8 mouse cellular contexts compared by ENCODE assay signal in the genomic region with DNA sequence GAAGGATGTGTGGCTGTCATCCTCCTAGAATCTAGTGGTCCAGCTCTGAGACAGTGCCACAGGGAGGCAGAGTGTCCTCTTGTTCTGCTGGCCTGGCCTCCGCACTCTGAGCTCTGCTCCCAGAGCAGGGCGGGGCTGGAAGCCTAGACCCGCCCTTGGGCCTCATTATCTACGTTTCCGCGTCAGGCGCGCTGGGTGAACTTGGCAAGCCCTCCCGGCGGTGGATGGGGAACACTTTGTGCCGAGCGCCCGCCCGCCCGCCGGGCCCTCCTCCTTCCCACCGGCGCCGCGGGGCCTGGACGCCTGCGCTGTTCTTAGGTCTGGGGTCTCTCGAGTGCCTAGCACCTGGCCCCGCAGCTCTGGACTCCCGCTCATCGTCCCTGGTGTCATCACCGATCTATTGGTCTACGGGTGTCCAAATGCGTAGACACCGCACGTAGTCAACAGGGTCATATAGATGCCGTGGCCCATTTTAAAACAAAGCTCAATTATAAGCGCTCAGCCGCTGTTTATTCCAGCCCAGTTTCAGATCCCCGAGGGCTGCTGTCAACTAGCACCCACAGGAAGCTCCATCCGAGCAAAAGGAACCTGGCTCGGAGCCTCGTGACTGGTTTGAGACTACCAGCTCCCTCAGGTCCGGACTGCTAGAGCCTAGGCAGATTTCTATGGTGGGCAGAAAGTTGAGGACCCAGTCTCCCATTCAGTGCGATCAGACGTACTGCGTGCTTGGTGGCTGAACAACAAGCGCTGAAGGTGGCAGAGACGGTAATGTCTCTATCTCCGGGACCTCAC. TPM values are rescaled to one million over a fixed set of nuclear protein-coding genes. Genes with fewer than 3 reads are reported as not detected.
DNase-seq lines count a peak whose midpoint lies in the region; ATAC-seq lines count a peak whose summit lies in the region.

No protein-coding gene starts in this region.

- WGBS in intestine, embryonic 15.5 days, result under 1% methylated on average over 44 of the region's 45 CpGs

- H3K4me2 ChIP-seq in intestine, embryonic 15.5 days (replicated peaks), result peak overlapping the region; percentile 98

- peaks cover 21% of the 10 kb centered on the region for H3K27me3 ChIP-seq in intestine, embryonic 15.5 days (replicated peaks)
- peaks cover 81% of the 10 kb centered on the region for H3K27me3 ChIP-seq in megakaryocyte, embryonic 14.5 days (replicated peaks)

- DNase-seq in adrenal gland, adult 2 months, result peak; percentile 95
- DNase-seq in embryo, embryonic 9.5 days (ENCODE audit: extremely low spot score), result peak; percentile 66
- peak; percentile 74 to 90 for DNase-seq in gastrocnemius, postnatal 36 days
- peak; percentile 23 to 89 for DNase-seq in left cerebral cortex, postnatal 10 days (ENCODE audit: extremely low spot score in 1 of 2, low spot score in 2 of 2)
- peak; percentile 37 to 55 for DNase-seq in right cerebral cortex, adult 2 months (ENCODE audit: low spot score in 2 of 2)
- peak; percentile 91 for DNase-seq in urinary bladder, postnatal 14 days (ENCODE audit: low spot score)

- no peaks in the 10 kb centered on the region for H3K36me3 ChIP-seq in intestine, embryonic 15.5 days
- H3K36me3 ChIP-seq in megakaryocyte, embryonic 14.5 days (replicated peaks; ENCODE audit: low read length), result no peaks in the 10 kb centered on the region

- H3K4me1 ChIP-seq in intestine, embryonic 15.5 days (replicated peaks), result peaks cover 18% of the 10 kb centered on the region
- H3K4me1 ChIP-seq in megakaryocyte, embryonic 14.5 days, result peaks cover 27% of the 10 kb centered on the region

- no peaks in the 10 kb centered on the region for H3K9me3 ChIP-seq in intestine, embryonic 15.5 days
- H3K9me3 ChIP-seq in megakaryocyte, embryonic 14.5 days, result peaks cover 6% of the 10 kb centered on the region

- H3K4me3 ChIP-seq in intestine, embryonic 15.5 days (replicated peaks), result peak overlapping the region; percentile 53
- H3K4me3 ChIP-seq in megakaryocyte, embryonic 14.5 days (replicated peaks), result peak overlapping the region; percentile 92

- ATAC-seq in intestine, embryonic 15.5 days, result peak; percentile 94

- intact Hi-C loops in gastrocnemius, postnatal 36 days (cut with DNase I), result loop anchor here (5.0 kb wide), 1 partner anchor 97 kb away; no protein-coding TSS in a partner anchor
- intact Hi-C loops in left cerebral cortex, postnatal 10 days (cut with DNase I), result loop anchor here (5.0 kb wide), 1 partner anchor 97 kb away; no protein-coding TSS in a partner anchor

- H3K9ac ChIP-seq in intestine, embryonic 15.5 days, result peak overlapping the region; percentile 50

- no peak overlapping the region for H3K27ac ChIP-seq in intestine, embryonic 15.5 days

RNA-seq across cellular contexts. Expression of a gene that starts 3.6 kb away (rescaled TPM):
- total RNA-seq in adrenal gland, adult 2 months (2021), result 1 to 10 TPM; 4.4 to 4.8 TPM
- 7.6 and 8.9 TPM in 2 replicates for polyA plus RNA-seq in adrenal gland, adult 2 months (2012; rRNA removed)
- total RNA-seq in gastrocnemius, postnatal 36 days (2021), result under 1 TPM in 1 of 2 experiments, not detected in 1; 0.30 TPM
- polyA plus RNA-seq in intestine, embryonic 15.5 days (2015; fragmentation: Nextera tagmentation; extraction: Ambion mirVana), result 0.70 and 0.78 TPM in 2 replicates
- 1 to 10 TPM; 1.8 to 1.9 TPM for total RNA-seq in left cerebral cortex, postnatal 10 days (2021)
- polyA plus RNA-seq in megakaryocyte, embryonic 14.5 days (2012; ENCODE audit: insufficient read depth, low replicate concordance), result not detected in 2 replicates

RNA-seq across cellular contexts. Expression of a gene that starts 19.9 kb away (rescaled TPM):
- total RNA-seq in adrenal gland, adult 2 months (2021), result 10 to 100 TPM; 10.3 to 17.3 TPM
- 4.5 and 4.6 TPM in 2 replicates for polyA plus RNA-seq in adrenal gland, adult 2 months (2012; rRNA removed)
- 1 to 10 TPM; 3.9 to 5.0 TPM for total RNA-seq in gastrocnemius, postnatal 36 days (2021)
- polyA plus RNA-seq in intestine, embryonic 15.5 days (2015; fragmentation: Nextera tagmentation; extraction: Ambion mirVana), result 7.0 and 7.6 TPM in 2 replicates
- 10 to 100 TPM; 16.1 to 17.6 TPM for total RNA-seq in left cerebral cortex, postnatal 10 days (2021)
- polyA plus RNA-seq in megakaryocyte, embryonic 14.5 days (2012; ENCODE audit: insufficient read depth, low replicate concordance), result 0.65 and 0.95 TPM in 2 replicates
